Mouse (Mus musculus) G1E (cell line): ENCODE measurements around the gene Pou3f1. TPM values are rescaled to one million over a fixed set of nuclear protein-coding genes. Genes with fewer than 3 reads are reported as not detected.

Source experiments
- ATAC-seq: 2 replicates; pipeline ENCODE4 v1.8.0; 2016; ENCODE audit warnings: mild to moderate bottlenecking; ENCODE audit not compliant: insufficient number of reproducible peaks, poor library complexity, low FRiP score, severe bottlenecking; ENCODE audit errors: extremely low read depth
- DNase-seq: peaks from one replicate; pipeline ENCODE4 v3.0.0; 2012; ENCODE audit warnings: low spot score
- H3K27me3 ChIP-seq: 2 replicates; pipeline ENCODE4 v1.6.1; 2012; ENCODE audit warnings: mild to moderate bottlenecking, low read length, inconsistent platforms; ENCODE audit not compliant: insufficient read depth
- H3K36me3 ChIP-seq: replicated peaks from 2 replicates; pipeline ENCODE3; 2012; ENCODE audit warnings: mild to moderate bottlenecking, inconsistent platforms
- H3K4me1 ChIP-seq: 2 replicates; pipeline ENCODE4 v1.6.1; 2012; ENCODE audit warnings: low read depth, low read length, inconsistent platforms, mixed read lengths; ENCODE audit not compliant: insufficient read depth
- H3K4me3 ChIP-seq: 2 replicates; pipeline ENCODE4 v1.5.1; 2012; ENCODE audit warnings: low read depth, mild to moderate bottlenecking, inconsistent platforms, low read length, moderate library complexity, mixed read lengths
- H3K9me3 ChIP-seq: replicated peaks from 2 replicates; pipeline ENCODE4 v1.6.1; 2012; ENCODE audit warnings: inconsistent platforms
- CTCF ChIP-seq: IDR thresholded peaks from 2 replicates; pipeline ENCODE4 v1.5.1; 2012; ENCODE audit warnings: low read depth, low read length, inconsistent platforms, mixed read lengths
- GATA1 ChIP-seq: IDR thresholded peaks from 2 replicates; pipeline ENCODE4 v1.6.1; 2012; ENCODE audit warnings: borderline replicate concordance, low read length, inconsistent platforms, mixed read lengths
- GATA2 ChIP-seq: IDR thresholded peaks from 2 replicates; pipeline ENCODE4 v1.6.1; 2012; ENCODE audit warnings: low read depth, low read length, inconsistent platforms, borderline replicate concordance
- POLR2AphosphoS5 ChIP-seq: IDR thresholded peaks from 2 replicates; pipeline ENCODE4 v1.6.1; 2012; ENCODE audit warnings: low read depth, low read length, inconsistent platforms; ENCODE audit not compliant: insufficient replicate concordance
- TAL1 ChIP-seq: conservative IDR thresholded peaks from 2 replicates; pipeline ENCODE4 v1.6.1; 2012; ENCODE audit warnings: low read depth, low read length, inconsistent platforms, mixed read lengths
- polyA plus RNA-seq: library from polyadenylated mRNA; stranded (reverse); fragments of >175 nt; gene quantifications from 2 replicates; pipeline ENCODE4 v1.2.3, GENCODE M21; 2012
- total RNA-seq, 2 experiments: library from RNA; stranded (forward) in 1 of 2; stranded (reverse) in 1 of 2; fragments of 200-1000 nt in 1 of 2; fragments of >200 nt in 1 of 2; fragmentation: Nextera tagmentation in 1 of 2; gene quantifications; 2 replicates each; pipeline ENCODE4 v1.2.3; 2014 to 2017

The Pou3f1 gene
- total and polyA plus RNA-seq, 3 experiments = 0.05 TPM; not detected in 2

DNA sequence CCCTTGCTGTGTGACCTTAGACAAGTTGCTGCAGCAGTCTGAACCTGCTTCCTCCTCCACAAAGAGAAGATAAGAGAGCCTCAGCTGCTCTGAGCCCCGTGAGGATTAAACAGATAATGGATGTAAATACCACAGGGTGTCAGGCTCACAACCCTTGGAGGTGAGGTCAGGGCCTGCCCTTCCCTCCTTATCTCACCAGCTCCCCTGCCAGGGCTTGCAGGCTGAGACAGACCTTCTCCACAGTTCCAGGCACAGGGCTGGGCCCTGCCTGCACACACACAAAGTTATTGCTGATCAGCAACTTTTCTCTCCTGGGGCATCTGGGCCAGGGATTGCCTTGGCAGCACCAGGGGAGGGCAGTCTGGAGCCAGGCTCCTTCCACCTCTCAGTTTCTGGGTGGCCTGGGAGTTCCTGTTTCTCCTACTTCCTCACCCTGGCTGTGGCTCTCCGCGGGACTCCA lies 11.6 kb upstream of the Pou3f1 start:
- Histone ChIP-seq H3K4me3 (no peak overlapping the region; the same call in 1 of the 2 replicates), H3K9me3 (no peaks in the 10 kb centered on the region), H3K36me3 (no peaks in the 10 kb centered on the region), H3K27me3 (peaks cover 13% of the 10 kb centered on the region), H3K4me1 (peaks cover 18% of the 10 kb centered on the region)
- TF ChIP-seq GATA2 (no peak), TAL1 (no peak), GATA1 (no peak), CTCF (no peak), POLR2AphosphoS5 (no peak)
- DNase-seq (peak; percentile 35), ATAC-seq (peak; percentile 65)

DNA sequence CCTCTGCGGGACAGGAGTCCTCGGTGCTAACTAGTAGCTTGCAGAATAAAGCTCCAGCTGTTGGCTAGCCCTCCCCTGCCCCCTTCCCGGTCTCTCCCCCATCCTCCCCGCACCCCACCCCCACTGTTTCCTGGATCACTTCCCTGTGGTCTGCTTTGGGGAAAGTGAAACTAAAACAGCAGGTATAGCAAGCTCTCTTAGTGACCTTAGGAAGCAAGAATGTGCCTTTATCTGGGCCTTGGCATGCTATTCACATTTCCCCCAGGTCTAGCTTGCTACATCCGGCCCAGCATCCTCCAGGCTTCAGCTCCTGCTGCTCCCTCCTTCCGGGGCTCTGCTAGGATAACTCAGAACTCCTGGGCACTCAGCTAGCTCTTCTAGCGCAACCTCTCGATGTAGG lies 10.0 kb upstream of the Pou3f1 start:
- H3K4me1 ChIP-seq = peaks cover 18% of the 10 kb centered on the region
- peak overlapping the region; percentile 41; the same call in 1 of the 2 replicates for H3K4me3 ChIP-seq
- H3K27me3 ChIP-seq = peaks cover 12% of the 10 kb centered on the region
- ATAC-seq (no peak), DNase-seq (no peak)
- no peak for TF ChIP-seq TAL1
- H3K36me3 ChIP-seq = no peaks in the 10 kb centered on the region
- H3K9me3 ChIP-seq = no peaks in the 10 kb centered on the region

DNA sequence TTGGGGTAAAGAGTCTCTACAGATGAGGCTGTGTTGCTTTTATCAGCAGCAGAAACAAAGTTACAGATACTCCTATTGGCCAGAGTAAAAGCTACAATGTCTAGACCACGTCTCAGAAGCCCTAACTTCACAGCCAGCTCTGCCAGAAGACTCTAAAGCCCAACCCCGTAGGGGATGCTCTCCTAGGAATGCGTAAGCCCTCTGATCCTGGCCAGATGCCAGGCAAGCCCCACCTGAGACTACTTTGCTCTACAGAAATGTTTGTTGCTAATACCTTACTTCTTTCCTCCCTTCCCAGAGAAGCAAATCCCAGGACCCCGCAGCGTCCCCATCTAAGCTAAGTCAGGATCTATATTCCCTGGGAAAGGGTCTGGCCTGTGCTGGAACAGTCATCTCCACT lies 8.7 kb upstream of the Pou3f1 start:
- TF ChIP-seq TAL1 = no peak
- TF ChIP-seq CTCF = no peak
- no peak for TF ChIP-seq GATA2
- no peak for TF ChIP-seq GATA1
- TF ChIP-seq POLR2AphosphoS5 = no peak
- no peak for DNase-seq

DNA sequence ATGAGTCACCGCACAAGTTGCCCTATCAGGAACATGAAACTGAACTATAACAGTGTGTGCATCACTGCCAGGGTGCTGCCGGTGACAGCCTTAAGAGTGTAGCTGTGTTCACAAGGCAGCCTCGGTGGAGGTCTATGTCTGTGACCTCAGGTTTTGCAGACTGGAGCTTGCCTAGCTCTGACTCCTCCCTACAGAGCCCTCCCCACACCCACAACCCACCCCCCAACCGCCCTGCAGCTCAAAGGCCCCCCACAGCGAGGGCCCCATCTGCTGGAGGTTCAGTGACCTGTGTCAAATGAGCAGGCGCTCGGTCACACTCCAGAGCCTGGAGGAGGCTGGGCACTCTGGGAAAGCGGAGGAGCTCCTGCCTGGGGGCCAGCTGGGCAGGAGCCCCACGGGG lies 3.7 kb upstream of the Pou3f1 start:
- Histone ChIP-seq H3K27me3 (peaks cover 16% of the 10 kb centered on the region), H3K9me3 (peaks cover 16% of the 10 kb centered on the region), H3K4me1 (no peaks in the 10 kb centered on the region), H3K36me3 (no peaks in the 10 kb centered on the region), H3K4me3 (no peak overlapping the region)
- TF ChIP-seq POLR2AphosphoS5 = no peak
- TF ChIP-seq CTCF = no peak
- no peak for TF ChIP-seq GATA2
- DNase-seq = no peak
- ATAC-seq = no peak

More for the DNA sequence above, 8.7 kb upstream of the Pou3f1 start:
- Histone ChIP-seq H3K36me3 (no peaks in the 10 kb centered on the region), H3K4me1 (peaks cover 18% of the 10 kb centered on the region), H3K9me3 (no peaks in the 10 kb centered on the region), H3K4me3 (no peak overlapping the region), H3K27me3 (peaks cover 14% of the 10 kb centered on the region)
- ATAC-seq = no peak

DNA sequence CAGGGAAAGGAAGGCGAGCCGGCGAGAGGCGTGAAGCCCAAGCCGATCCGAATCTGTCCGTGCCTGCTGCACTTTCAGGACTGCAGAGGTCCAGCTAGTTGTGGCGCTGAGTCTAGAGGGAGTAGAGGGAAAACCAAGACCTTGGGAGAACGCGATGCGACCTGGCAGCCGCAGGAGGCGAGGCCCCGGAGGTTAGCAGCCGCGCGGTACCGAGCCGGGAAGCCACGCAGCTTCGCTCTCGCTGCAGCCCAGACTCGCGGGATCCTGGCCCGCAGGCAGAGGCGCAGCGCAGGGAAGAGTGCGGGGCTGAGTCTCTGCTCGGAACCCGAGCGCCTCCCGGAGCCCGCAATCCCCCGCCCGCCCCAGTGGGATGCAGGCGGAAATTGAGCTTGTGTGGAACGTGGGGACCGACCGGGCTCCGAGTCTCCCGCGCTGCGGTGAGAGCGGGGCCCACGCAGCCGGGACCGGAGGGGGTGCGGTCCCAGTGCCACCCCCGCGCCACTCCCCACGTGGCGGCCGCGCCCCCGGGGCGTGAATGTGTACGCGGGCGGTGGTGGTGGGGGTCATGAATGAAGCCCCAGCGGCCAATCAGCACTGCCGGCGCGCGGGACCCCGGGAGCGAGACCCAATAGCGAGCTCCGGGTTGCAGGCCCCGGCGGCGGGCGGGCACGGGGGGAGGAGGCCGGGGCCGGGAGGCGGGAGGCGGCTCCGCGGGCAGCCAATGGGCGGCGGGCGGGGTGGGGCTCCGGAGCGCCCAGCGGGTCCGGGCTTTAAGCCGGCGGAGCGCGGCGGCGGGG lies 445 bp downstream of the Pou3f1 start:
- H3K36me3 ChIP-seq = no peaks in the 10 kb centered on the region
- H3K4me1 ChIP-seq = no peaks in the 10 kb centered on the region
- no peak for ATAC-seq
- no peak for DNase-seq
- TF ChIP-seq POLR2AphosphoS5 (no peak), CTCF (no peak), GATA1 (no peak), TAL1 (no peak), GATA2 (no peak)
- no peak overlapping the region for H3K4me3 ChIP-seq
- peaks cover 18% of the 10 kb centered on the region for H3K27me3 ChIP-seq
- peaks cover 35% of the 10 kb centered on the region for H3K9me3 ChIP-seq

DNA sequence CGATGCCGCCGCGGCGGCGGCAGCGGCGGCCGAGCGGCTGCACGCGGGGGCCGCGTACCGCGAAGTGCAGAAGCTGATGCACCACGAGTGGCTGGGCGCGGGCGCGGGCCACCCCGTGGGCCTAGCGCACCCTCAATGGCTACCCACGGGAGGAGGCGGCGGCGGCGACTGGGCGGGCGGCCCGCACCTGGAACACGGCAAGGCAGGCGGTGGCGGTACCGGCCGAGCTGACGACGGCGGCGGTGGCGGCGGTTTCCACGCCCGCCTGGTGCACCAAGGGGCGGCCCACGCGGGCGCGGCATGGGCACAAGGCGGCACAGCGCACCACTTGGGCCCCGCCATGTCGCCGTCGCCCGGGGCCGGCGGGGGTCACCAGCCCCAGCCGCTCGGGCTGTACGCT lies 1.2 kb downstream of the Pou3f1 start:
- TF ChIP-seq GATA2 = no peak
- DNase-seq (no peak), ATAC-seq (no peak)
- peaks cover 13% of the 10 kb centered on the region; the same call in 1 of the 2 replicates for H3K27me3 ChIP-seq
- no peaks in the 10 kb centered on the region for H3K4me1 ChIP-seq
- peaks cover 35% of the 10 kb centered on the region for H3K9me3 ChIP-seq
- H3K4me3 ChIP-seq = peak overlapping the region; percentile 7; the same call in 1 of the 2 replicates
- H3K36me3 ChIP-seq = no peaks in the 10 kb centered on the region

DNA sequence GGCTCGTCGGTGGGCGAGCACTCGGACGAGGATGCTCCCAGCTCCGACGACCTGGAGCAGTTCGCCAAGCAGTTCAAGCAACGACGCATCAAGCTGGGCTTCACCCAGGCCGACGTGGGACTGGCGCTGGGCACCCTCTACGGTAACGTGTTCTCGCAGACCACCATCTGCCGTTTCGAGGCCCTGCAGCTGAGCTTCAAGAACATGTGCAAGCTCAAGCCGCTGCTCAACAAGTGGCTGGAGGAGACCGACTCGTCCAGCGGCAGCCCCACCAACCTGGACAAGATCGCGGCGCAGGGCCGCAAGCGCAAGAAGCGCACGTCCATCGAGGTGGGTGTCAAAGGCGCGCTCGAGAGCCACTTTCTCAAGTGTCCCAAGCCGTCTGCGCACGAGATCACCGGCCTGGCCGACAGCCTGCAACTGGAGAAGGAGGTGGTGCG lies 1.8 kb downstream of the Pou3f1 start:
- Histone ChIP-seq H3K4me1 (no peaks in the 10 kb centered on the region), H3K36me3 (no peaks in the 10 kb centered on the region), H3K4me3 (peak overlapping the region; percentile 38; the same call in 1 of the 2 replicates), H3K9me3 (peaks cover 35% of the 10 kb centered on the region), H3K27me3 (peaks cover 13% of the 10 kb centered on the region; the same call in 1 of the 2 replicates)
- no peak for TF ChIP-seq CTCF
- TF ChIP-seq TAL1 = no peak
- no peak for TF ChIP-seq GATA2
- TF ChIP-seq POLR2AphosphoS5 = no peak
- no peak for TF ChIP-seq GATA1
- DNase-seq (no peak), ATAC-seq (no peak)
